Mouse (Mus musculus): ENCODE data around the gene Lrba.

Lrba gene

DNA sequence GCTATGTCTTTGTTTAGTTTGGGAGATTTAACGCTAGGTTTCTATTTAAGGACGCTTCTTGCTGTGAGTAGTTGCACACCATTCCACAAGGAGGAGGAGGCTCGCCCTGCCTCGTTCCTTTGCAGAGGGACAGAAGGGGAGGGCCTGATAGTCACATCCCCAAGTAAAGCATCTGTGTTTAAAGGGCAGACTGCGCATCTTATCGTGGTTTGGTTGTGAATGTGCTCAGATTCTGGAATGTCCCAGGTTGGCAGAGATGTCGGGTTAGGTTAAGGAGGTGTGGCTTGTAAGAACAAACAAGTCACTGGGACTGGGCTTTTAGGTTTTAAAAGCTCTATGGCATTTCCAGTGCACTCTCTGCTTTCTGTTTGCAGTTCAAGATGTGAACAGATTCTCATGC lies 464.8 kb downstream of the Lrba start:
- DNase-seq, result no peak

DNA sequence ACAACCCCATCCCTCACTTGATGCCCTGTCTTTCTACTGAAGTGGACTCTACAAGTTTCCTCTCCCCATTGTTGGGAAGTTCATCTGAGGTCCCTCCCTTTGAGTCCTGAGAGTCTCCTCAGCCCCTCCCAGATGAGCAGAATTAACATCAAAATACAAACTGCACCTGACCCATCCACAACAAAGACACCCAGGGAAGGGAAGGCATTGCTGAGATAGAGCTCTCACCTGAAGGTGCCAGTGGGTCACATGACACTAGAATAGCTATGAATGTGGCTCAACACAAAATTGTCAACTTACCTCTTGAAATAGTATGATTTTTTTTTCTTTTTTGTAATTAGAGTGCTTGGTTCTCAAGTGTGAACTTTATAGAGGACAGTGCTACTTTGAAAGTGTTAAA lies 468.3 kb downstream of the Lrba start:
- no peak for DNase-seq

DNA sequence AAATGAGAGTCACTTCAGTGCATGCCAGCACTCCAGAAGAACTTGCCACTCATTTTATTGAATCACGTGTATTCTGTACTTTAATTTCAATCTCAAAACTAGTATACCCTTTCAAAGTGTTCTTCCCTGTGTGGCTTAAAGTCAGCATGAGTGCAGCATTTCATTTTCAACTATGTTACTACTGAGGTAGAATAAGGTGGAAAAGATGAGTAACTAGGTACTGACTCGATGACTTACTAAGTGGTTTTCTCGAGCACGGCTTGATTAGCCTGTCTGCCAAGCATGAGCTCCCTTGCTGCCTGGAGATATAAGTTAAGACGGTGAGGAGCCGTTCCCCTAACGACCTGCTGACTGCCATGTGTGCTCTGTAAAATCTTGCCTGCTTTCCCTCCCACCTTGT lies 469.1 kb downstream of the Lrba start:
- DNase-seq, result no peak

DNA sequence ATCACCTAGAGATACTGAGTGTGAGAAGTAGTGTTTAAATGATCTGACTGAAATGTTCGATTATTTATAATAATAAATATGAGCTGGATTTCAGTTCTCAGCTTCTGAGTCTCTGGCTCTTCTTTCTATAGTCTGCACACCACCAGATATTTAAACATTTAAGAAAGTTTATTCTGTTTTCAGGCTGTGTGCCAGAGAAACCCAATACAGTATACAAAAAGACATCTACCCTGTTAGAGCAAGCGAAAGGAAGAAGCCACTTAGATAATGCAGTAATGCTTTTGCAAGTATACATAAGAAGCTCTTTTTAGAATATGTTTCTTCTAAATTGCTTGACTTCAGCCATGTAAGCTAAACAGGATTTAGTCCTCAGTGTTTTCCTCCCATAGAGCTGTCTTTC lies 474.5 kb downstream of the Lrba start:
- DNase-seq, result no peak

DNA sequence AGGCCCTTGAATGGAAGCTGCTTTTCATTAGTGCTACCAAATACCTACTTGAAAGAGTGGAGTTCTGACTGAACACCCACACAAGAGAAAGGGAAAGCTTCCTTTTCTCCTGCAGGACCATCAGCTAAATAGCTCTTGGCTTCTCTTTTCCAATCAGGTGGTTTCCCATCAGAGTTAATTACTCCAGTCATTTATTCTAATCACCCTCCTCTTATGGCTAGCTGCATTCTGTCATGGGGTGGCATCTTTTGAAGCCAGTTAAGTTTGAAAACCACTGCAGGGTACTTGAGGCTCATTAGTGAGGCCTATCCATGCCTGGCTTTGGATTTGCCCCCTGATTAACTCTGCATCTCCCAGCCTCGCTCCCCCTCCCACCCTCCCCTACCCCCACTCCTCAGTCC lies 476.7 kb downstream of the Lrba start:
- DNase-seq, result no peak

DNA sequence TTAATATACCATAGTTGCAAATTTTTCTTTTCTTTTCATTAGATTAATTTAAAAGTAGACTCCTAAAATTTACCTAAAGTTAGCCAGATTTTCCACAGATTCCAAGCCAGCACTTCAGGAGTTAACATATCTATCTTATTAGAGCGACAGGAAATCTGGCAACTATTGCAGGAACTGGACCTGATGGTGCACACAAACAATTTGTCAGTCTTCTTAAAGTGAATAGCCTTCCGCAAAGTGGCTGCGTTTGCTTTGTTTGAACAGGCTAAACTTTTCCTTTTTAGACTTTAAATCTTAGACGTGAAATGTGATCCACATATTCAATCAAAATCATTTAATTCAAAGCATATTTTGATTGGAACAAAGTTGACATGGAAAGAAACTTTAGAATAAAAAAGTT lies 485.0 kb downstream of the Lrba start:
- no peak for DNase-seq

DNA sequence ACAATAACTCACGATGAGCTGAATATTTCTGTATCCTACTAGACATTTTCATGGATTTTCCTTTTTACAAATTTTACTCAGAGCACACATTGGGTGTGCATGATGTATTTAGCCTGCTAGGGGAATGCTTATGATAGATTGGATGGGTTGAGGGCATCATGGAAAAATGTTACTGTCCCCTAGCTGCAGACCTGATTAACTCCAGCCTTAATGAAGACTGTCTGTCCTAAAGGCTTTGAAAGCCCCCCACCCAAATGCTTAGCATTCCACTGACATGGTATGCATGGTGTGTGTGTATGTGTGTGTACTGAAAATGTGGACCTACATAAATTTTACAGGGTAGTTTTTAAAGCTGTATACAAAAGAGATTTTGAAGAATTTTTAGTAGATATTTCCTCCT lies 487.1 kb downstream of the Lrba start:
- no peak for DNase-seq

DNA sequence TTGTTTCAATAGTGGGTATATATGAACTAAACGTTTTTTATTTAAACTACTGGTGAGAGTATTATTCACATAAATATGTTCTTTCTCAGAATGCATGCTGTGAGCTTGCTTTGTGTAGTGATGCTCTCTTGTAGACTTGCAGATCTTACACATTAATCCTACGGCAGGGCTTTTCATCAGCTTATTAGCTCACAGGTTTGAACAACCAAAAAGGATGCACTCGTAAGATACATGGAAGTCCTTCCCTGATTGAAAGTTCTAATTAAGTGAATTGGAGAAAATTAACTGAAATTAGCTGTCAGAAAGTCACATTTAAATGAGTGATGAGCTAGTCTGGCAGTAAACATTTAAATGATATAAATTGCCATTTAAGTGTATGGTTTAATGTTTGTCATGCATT lies 488.3 kb downstream of the Lrba start:
- no peak for DNase-seq

DNA sequence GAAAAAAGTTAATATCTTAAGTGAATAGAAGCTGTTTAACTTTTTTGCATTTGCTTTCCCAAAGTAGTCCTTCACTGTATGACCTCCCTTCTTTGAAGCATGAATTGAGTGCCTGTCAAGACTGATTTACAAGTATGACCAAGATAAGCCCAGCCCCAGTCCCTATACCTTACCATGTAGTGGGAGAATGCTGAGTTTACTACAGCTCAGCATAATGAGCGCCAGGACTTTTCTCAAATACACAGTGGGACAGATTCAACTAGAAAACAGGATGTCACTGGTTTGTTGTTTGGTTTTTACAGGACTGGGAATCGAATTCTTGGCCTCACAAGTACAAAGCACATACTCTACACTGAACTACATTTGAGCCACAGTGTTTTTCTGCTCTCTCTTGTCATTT lies 490.0 kb downstream of the Lrba start:
- DNase-seq, result no peak

DNA sequence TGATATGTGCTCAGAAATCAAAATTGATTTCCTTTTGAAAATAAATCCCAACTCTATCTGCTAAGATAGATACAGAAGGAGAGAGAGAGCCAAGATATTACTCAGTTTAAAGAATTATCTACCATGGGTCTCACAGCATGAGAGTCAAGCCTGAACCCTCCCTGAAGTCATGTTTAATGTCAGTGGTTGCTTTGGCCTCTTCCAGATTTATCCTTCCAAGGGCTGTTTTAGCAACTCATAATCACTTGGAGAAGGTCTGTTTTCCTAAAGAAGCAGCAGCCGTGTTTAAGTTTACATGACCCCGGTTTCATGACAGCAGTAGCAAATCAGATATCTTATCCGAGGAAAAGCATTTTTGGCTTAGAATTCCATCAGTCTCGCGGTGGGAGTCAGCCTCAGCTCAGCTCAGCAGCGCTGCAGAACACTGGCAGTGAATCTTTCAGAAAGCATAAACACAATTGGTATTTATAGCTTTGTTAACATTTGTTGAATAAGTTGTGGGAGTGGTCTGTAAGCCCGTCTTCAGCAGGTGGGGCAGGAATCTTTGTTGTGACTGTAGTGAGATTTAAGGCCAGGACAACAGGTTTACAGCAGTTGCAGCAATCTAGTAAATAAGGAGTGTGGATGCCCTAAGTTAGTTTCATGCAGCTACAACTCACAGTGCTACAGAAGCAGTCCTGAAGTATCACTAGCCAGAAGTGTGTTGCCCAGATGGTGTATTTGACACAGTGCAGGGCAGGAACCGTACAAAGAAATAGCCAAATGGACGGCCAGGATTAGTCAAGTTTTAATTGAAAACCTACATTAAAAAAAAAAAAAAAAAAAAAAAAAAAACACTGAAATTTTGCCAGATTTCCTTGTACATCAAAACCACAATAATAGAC lies 499.2 kb downstream of the Lrba start:
- DNase-seq, result no peak

DNA sequence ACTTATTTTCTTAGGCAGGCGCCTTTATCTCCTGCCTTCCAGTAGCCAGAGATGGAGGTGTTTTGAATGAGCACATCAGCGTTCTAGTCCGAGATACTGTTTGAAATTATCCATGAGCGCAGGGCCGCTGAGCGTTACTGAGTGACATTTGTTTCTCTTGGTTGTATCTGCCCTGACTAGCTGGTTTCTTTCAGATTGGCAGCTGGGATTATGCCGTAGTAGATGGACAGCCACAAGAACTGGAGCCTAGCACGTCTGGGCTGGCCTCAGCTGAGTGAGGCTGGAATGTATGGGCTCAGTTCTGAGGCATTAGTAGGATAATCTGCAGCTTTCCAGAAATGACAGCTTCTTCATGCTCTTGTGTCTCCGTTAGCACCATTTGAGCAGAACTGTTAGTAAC lies 500.6 kb downstream of the Lrba start:
- no peak for DNase-seq

DNA sequence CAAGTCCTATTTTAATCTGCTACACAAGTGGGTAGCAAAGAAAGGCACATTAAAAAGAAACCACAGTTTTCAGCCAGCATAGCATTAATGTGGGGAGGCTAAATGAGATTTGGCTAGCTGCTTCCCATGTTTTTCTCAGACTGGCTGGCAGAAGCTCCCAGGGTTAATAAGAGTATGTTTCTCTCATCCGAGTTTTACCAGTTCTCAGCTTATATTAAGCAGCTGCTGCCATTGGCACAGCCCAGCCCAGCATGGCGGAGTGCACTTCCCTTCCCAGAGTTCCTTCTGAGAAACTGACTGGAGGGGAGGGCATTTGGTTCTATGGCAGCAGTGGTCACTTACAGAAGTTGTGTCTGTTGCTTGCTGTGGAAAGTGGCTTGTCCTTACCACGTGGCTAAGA lies 514.4 kb downstream of the Lrba start:
- DNase-seq, result no peak

DNA sequence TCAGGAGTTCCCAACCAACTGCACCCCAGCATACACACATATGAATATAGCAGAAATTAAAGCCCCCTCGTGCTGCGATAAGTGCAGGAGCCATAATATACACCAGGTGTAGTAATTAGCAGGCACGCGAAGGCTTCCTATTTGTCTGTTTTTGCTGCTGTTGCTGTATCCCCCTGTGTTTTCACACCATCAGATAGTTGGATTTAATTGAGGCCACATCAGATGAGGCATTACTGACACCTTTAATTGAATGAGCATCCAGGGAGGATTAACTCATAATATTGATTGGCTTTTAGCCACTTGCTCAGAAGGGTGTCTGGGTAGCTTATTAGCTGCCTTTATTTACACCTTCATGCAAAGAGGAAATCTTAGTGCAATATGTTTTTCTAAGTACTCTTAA lies 515.3 kb downstream of the Lrba start:
- no peak for DNase-seq

DNA sequence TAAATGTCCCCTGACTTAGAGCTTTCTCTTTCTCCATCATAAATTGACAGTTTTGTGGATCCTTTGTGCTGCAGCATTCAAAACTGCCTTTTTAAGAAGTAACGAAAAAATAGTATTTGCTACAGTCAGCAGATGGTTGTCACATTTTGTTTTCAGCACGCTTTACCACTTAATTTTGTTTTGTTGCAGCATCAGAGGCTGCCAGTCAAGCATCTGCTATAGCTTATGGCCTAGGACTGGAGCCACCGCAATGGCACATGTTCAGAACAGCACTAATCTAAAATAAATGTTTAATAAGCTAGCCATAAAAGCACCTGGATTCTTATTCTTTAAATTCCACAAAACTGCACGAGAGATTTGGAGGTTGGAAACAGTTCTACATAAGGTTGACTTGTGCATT lies 520.9 kb downstream of the Lrba start:
- DNase-seq, result no peak

DNA sequence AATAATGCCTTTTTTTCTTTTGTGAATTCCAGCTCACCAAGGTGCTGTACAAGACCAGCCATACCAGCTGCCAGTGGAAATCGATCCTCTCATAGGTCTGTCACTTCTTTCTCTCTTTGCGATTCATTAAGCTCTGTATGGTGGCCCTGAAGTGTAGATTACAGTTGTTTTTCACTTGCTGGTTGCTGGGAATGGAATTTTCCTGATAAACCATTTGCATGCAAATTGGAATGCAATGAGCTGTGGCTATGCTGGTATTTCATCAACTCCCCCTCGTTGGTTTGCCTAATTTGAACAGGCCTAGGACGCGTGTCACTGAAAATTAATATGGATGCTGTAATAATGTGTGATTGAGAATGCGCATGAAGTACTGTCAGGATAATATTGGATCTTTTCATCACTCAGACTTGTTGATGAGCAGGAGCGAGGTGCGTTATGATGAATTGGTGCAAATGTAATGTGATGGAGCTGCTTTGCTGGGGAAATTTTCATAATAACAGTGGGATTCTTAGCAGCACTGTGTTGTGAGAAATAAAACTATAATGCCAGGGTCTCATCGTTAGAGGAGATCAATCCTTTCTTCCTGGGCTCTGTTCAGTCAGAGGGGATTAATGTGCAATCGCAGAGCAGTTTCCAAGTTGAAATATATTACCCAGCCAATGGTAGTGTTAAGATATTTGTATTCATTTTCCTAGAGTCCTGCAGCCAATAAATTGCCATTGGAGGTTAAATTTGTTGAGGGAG lies 521.5 kb downstream of the Lrba start:
- DNase-seq, result no peak

DNA sequence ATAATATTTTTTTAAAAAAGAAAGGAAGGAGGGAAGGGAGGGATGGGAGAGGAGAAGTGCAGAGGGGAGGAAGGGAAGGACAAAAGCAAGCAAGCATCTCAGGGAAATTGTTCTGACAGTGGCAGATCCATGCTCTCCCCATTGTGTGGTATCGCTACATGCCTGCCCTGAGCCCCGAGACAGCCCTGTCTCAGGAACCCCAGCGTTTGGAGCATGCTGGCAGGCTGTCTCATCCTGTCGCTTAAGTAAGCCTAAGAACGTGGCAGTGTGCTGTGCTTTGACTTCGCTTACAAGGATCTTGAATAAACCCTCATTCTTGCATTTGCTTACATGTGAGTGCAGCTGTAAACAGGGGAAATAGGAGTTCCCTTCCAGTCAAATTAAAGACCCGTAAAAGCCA lies 526.2 kb downstream of the Lrba start:
- no peak for DNase-seq

DNA sequence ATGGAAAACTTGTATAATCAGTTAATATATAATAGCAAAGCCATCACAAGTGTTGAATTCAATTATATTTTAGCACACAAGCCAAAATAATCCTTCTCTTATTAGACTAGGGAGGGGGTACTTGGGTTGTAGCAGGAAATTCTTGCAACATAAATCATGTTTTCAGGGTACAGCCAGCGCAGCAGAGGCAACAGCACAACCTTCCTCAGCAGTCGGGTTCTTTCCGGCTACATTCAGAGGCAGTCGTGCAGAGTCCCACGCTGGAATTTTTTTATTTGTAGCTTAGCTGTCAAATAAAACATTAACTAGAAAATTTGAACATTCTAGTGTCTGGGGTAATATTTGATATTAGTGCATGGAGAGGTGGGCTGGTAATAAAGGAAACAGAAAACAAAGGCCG lies 529.7 kb downstream of the Lrba start:
- no peak for DNase-seq

DNA sequence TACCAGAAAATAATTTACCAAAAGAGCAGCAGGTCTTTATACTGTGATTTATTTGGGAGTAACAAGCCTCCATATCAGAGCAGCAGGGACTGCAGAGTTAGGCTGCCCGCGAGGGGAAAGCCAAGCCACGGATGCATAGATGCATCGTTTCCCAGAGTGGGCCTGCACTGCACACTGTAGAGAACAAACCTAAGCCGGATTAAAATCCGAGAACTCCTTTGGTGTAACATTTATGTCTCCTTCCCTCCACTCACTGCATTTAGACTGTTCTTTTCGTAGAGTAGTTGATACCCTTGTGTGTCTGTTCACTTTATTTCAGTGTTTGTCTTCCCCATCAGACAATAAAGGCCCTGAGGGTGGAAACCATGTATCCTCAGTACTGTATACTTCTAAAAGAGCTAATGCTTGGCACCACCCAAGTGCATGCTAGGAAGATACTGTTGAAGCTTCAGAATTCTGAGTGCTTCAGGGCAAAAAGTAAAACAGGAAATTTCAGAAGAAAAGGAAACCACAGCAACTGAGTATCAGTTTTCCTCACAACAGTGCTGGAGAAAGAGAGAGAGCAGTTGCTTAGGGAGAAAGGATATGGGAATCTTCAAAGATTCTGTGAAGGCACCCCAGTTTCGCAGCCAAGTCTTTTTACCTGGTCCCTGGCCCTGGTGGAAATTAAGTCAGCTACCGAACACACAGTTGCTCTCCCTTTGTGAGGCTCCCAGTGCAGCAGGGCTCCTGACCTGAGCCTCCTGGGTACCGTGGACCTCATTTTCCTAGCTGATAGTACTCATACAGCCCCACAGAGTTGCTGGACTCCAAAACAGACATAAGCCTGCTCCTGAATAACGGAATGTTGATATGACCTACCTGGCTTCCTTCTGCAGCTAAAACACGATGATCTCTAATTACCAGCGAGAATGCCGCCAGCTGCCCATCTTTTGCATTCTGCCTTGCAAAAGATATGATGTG lies 530.4 kb downstream of the Lrba start:
- no peak for DNase-seq

DNA sequence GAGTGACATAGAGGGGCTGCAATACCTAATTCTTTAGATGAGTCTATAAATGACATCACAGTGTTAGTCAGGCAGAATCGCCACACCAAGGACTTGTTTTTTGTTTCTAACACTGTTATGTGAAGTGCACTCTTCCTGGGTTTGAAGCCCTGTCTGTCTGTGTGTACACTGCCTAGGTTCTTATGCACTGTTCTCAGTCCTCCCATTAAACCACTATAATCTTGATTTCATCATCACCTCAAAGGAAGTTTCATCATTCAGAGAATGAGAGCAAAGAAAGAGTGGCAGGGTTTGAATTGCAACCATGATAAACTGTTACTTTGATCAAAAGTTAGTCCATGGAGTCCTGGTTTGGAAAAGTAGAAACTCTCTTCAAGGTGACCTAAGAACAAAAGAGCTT lies 532.1 kb downstream of the Lrba start:
- DNase-seq, result no peak

DNA sequence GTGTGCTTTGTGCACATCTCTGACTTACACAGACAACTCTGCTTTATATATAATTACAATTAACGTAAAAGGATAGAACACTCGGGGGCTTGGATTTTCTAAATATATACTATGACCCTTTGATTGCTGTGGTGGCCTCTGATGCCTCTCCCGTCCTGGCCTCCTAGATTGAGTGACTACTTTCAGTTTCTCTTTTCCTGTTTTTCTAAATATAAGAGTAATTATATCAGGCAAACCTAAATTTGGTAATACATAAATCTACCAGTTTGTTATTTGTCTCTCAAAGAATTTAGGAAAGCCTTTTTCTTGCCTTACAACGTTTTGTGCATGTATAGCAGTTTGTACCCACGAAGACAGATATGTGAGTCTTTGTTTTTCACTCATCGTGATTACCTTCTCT lies 534.2 kb downstream of the Lrba start:
- DNase-seq, result no peak

DNA sequence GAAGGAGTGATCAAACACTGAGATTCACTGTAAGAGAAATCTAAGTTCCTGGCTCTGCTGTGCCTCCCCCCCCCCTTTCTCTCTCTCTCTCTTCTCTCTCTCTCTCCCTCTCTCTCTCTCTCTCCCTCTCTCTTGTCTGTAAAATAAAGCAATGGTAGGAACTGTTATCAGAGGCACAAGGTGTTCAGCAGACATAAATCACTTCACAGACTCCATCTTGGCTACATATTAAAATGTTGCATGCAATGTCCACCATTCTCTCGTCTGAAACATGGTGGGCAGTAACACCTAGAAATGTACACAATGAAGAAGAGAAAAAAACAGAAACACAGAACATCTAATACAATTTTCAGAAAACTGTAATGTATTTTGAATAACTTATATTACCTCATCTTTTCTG lies 534.9 kb downstream of the Lrba start:
- no peak for DNase-seq

DNA sequence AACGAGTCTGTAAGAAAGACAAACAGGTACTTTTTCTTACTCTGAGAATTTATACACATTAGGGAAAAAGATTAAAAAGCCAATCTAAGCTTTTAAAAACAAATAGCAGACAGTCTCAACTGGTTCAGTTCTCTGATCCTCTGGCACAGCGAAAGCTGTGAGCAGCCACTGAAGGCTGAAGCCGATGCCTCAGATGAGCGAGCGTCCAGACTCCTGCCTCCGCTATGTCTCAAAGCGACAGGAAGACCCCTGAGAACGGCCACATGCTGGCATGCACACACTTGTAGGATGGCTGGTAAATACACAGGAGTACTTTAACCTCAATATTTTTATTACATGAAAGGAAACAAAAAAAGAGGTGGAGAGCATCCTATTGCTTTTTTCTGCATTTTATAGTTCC lies 535.4 kb downstream of the Lrba start:
- no peak for DNase-seq

DNA sequence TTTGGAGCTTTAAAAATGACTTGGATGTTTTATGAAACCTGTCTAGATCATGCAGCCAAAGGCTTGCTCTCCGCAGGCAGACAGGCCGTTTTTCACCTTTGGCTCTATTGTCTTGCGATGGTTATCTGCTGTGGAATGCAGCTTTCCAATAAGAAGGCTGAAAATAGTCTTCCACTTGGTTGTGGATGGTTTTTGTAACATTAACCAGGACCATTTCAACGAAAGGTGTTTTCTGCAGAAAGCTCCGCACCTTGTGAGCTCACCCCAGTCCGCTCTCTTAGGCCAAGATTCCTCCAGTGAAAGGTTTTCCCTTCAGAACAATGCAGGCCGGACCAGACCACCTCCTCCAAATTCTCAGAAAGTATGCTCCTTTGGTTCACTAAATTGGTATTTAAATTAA lies 536.0 kb downstream of the Lrba start:
- no peak for DNase-seq

Measured in thymus, postnatal 25 days (tissue).